Mouse (Mus musculus): ENCODE data around the gene Hus1b. TPM values are rescaled to one million over a fixed set of nuclear protein-coding genes. Genes with fewer than 3 reads are reported as not detected.

Hus1b gene
- polyA plus RNA-seq, 1 experiment from 2014 or later: not detected

DNA sequence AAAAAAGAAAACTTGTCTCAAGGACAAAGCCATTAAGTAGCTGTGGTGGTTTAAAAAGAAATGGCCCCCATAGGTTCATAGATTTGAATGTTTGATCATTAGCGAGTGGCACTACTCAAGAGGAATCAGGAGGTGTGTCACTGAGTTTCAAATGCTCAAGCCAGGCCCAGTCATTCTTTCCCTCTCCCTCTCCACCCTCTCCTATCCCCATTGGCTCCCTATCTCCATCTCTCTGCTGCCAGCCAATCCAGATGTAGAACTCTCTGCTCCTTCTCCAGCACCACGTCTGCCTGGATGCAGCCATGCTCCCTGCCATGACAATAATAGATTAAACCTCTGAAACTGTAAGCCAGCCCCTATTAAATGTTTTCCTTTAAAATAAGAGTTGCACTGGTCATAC, 14.4 kb upstream of the Hus1b start:
- peaks cover 6% of the 10 kb centered on the region for H3K4me1 ChIP-seq (ENCODE audit: control insufficient read depth, insufficient read depth, low read length)
- no peak for ATAC-seq (replicated peaks; ENCODE audit: extremely low read depth, insufficient read depth, low FRiP score)
- no peaks in the 10 kb centered on the region for H3K36me3 ChIP-seq (ENCODE audit: control insufficient read depth, insufficient read depth)
- no peaks in the 10 kb centered on the region for H3K27me3 ChIP-seq (ENCODE audit: control insufficient read depth, insufficient read depth, low read length)
- H3K9me3 ChIP-seq (replicated peaks; ENCODE audit: control insufficient read depth, low read length): no peaks in the 10 kb centered on the region
- H3K9ac ChIP-seq (ENCODE audit: low read length): no peak overlapping the region
- WGBS: 65% methylated on average over 2 of the region's 2 CpGs
- no peak overlapping the region for H3K4me3 ChIP-seq (ENCODE audit: low read length)
- H3K27ac ChIP-seq (ENCODE audit: low read length): no peak overlapping the region
- H3K4me2 ChIP-seq (ENCODE audit: low read depth, low read length): no peak overlapping the region

DNA sequence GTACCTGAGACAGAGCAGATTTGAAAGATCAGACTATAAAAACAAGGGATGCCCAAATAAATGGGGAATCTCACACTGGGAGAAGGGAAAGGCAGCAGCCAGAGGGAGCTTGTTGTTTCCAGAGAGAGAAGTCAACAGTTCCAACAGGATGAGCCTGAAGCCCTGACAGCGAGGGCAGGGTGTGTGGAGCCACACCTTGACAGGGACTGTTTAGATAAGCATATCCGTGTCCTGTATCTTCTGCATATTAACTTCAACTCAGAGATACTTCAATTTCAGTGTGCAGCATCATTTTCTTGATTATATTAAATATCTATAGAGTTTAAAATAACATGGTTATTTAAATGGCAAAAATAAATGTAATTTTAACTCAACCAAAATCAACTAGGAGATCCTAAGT, 13.2 kb upstream of the Hus1b start:
- Histone ChIP-seq H3K27me3 (ENCODE audit: control insufficient read depth, insufficient read depth, low read length) (no peaks in the 10 kb centered on the region), H3K27ac (ENCODE audit: low read length) (no peak overlapping the region), H3K9ac (ENCODE audit: low read length) (no peak overlapping the region), H3K36me3 (ENCODE audit: control insufficient read depth, insufficient read depth) (no peaks in the 10 kb centered on the region), H3K4me2 (ENCODE audit: low read depth, low read length) (no peak overlapping the region), H3K9me3 (replicated peaks; ENCODE audit: control insufficient read depth, low read length) (no peaks in the 10 kb centered on the region), H3K4me3 (ENCODE audit: low read length) (no peak overlapping the region), H3K4me1 (ENCODE audit: control insufficient read depth, insufficient read depth, low read length) (no peaks in the 10 kb centered on the region)
- ATAC-seq (replicated peaks; ENCODE audit: extremely low read depth, insufficient read depth, low FRiP score): no peak
- 74% methylated on average over 2 of the region's 2 CpGs for WGBS

DNA sequence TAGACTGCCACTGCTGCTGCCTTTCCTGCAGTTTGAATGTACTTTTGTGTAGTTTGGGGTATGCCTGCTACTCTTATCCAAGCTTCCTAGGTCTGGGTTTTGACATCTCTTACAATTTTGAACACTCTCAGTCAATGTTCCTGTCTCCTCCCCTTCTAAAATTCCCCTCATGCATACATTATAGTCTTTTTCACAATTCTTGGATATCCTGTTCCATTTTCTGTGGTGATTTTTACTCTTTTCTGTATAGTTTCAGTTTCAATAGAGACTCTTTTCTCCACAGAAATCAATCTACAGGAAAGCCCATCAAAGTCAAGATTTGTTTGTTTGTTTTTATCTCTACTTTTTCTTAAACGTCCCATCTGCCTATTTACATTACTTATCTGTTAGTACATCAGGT, 6.0 kb upstream of the Hus1b start:
- Histone ChIP-seq H3K27me3 (ENCODE audit: control insufficient read depth, insufficient read depth, low read length) (no peaks in the 10 kb centered on the region), H3K27ac (ENCODE audit: low read length) (no peak overlapping the region), H3K4me2 (ENCODE audit: low read depth, low read length) (no peak overlapping the region), H3K36me3 (ENCODE audit: control insufficient read depth, insufficient read depth) (no peaks in the 10 kb centered on the region), H3K9me3 (replicated peaks; ENCODE audit: control insufficient read depth, low read length) (0 out of 2 replicates have a peak, but pooled peaks cover 2% of the 10 kb centered on the region), H3K9ac (ENCODE audit: low read length) (no peak overlapping the region), H3K4me1 (ENCODE audit: control insufficient read depth, insufficient read depth, low read length) (no peaks in the 10 kb centered on the region), H3K4me3 (ENCODE audit: low read length) (no peak overlapping the region)
- ATAC-seq (replicated peaks; ENCODE audit: extremely low read depth, insufficient read depth, low FRiP score): no peak
- 57% methylated on average over 1 of the region's 1 CpGs for WGBS

DNA sequence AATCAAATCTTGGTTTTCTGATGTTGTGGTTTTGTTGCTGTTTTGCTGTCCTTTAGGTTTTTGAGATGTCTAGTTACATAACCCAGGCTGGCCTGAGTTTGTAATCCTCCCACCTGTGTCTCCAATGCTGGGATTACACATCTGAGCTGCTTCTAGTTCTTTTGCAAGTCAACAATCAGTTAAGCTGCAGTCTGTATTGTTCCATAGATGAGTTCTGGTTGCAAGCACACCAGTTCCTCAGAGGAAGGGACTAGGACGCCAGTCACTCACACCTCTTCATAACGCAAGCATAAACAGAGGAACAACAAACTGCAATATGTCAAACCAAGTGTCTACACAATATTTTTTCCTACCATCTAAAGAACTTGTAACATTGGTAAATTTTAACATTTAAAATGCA, 4.5 kb upstream of the Hus1b start:
- H3K9ac ChIP-seq (ENCODE audit: low read length): no peak overlapping the region
- 0 out of 2 replicates have a peak, but pooled peaks cover 2% of the 10 kb centered on the region for H3K4me1 ChIP-seq (ENCODE audit: control insufficient read depth, insufficient read depth, low read length)
- H3K27me3 ChIP-seq (ENCODE audit: control insufficient read depth, insufficient read depth, low read length): no peaks in the 10 kb centered on the region
- no peak overlapping the region for H3K4me2 ChIP-seq (ENCODE audit: low read depth, low read length)
- no peak for ATAC-seq (replicated peaks; ENCODE audit: extremely low read depth, insufficient read depth, low FRiP score)
- H3K36me3 ChIP-seq (ENCODE audit: control insufficient read depth, insufficient read depth): no peaks in the 10 kb centered on the region
- WGBS: 82% methylated on average over 2 of the region's 2 CpGs
- H3K4me3 ChIP-seq (ENCODE audit: low read length): no peak overlapping the region
- H3K9me3 ChIP-seq (replicated peaks; ENCODE audit: control insufficient read depth, low read length): 0 out of 2 replicates have a peak, but pooled peaks cover 2% of the 10 kb centered on the region
- no peak overlapping the region for H3K27ac ChIP-seq (ENCODE audit: low read length)

DNA sequence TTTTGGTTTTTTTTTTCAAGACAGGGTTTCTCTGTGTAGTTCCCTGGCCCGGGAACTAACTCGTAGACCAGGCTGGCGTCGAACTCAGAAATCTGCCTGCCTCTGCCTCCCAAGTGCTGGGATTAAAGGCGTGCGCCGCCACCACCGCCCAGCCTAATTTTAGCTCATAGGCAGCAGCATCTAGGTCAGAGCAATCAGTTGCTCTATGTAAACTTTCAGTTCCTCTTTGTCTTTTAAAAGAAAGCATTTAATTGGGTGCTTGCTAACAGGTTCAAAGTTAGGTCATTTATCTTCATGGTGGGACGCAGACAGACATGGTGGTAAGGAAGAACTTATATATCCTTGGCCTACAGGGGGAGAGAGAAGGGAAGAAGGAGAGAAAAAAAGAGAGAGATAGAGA, 1.6 kb upstream of the Hus1b start:
- H3K4me1 ChIP-seq (ENCODE audit: control insufficient read depth, insufficient read depth, low read length): peaks cover 10% of the 10 kb centered on the region
- no peak overlapping the region for H3K4me2 ChIP-seq (ENCODE audit: low read depth, low read length)
- no peak overlapping the region for H3K27ac ChIP-seq (ENCODE audit: low read length)
- no peaks in the 10 kb centered on the region for H3K27me3 ChIP-seq (ENCODE audit: control insufficient read depth, insufficient read depth, low read length)
- H3K4me3 ChIP-seq (ENCODE audit: low read length): no peak overlapping the region
- H3K9me3 ChIP-seq (replicated peaks; ENCODE audit: control insufficient read depth, low read length): no peaks in the 10 kb centered on the region
- no peak overlapping the region for H3K9ac ChIP-seq (ENCODE audit: low read length)
- H3K36me3 ChIP-seq (ENCODE audit: control insufficient read depth, insufficient read depth): no peaks in the 10 kb centered on the region
- 91% methylated on average over 9 of the region's 9 CpGs for WGBS
- no peak for ATAC-seq (replicated peaks; ENCODE audit: extremely low read depth, insufficient read depth, low FRiP score)

DNA sequence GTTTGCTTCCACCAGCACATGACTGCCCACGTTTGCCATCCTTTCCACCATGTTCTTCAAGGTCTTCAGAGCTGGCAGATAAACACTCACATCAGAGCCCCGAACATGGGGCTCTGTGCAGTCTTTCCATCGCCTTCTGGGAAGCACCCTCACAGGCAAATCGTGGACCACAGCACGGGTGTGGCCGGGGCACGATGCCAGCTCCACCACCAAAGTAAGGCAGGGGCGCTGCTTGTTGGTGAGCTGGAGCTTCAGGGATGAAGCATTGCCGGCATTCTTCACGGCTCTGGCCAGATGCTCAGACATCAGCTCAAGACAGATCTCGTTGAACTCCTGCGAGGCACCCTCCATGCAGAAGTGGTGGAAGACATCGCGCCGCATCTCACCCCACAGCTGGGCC, 430 bp downstream of the Hus1b start:
- no peak overlapping the region for H3K9ac ChIP-seq (ENCODE audit: low read length)
- H3K9me3 ChIP-seq (replicated peaks; ENCODE audit: control insufficient read depth, low read length): no peaks in the 10 kb centered on the region
- ATAC-seq (replicated peaks; ENCODE audit: extremely low read depth, insufficient read depth, low FRiP score): no peak
- no peaks in the 10 kb centered on the region for H3K27me3 ChIP-seq (ENCODE audit: control insufficient read depth, insufficient read depth, low read length)
- no peak overlapping the region for H3K4me3 ChIP-seq (ENCODE audit: low read length)
- 82% methylated on average over 15 of the region's 15 CpGs for WGBS
- peaks cover 10% of the 10 kb centered on the region for H3K4me1 ChIP-seq (ENCODE audit: control insufficient read depth, insufficient read depth, low read length)
- no peak overlapping the region for H3K4me2 ChIP-seq (ENCODE audit: low read depth, low read length)
- no peak overlapping the region for H3K27ac ChIP-seq (ENCODE audit: low read length)
- no peaks in the 10 kb centered on the region for H3K36me3 ChIP-seq (ENCODE audit: control insufficient read depth, insufficient read depth)

DNA sequence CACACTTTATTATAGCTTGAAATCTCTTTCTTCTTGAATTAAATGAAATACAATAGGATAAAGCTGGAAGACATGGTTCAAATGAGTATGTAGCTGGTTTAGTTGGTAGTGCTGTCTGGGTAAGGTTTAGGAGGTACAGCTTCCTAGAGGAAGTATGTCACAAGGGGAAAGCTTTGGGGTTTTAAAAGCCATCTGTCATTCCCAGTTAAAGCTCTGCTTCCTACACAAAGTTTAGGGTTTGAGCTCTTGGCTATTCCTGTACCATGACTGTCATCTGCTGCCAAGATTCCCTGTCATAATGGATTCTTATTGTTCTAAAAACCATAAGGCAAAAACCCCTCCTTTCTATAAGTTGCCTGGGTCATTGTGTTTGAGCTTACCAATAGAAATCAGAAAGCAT, 1.8 kb downstream of the Hus1b start:
- no peak overlapping the region for H3K4me2 ChIP-seq (ENCODE audit: low read depth, low read length)
- no peak overlapping the region for H3K27ac ChIP-seq (ENCODE audit: low read length)
- H3K9me3 ChIP-seq (replicated peaks; ENCODE audit: control insufficient read depth, low read length): no peaks in the 10 kb centered on the region
- H3K4me3 ChIP-seq (ENCODE audit: low read length): no peak overlapping the region
- no peaks in the 10 kb centered on the region for H3K36me3 ChIP-seq (ENCODE audit: control insufficient read depth, insufficient read depth)
- no peak for ATAC-seq (replicated peaks; ENCODE audit: extremely low read depth, insufficient read depth, low FRiP score)
- H3K9ac ChIP-seq (ENCODE audit: low read length): no peak overlapping the region
- H3K27me3 ChIP-seq (ENCODE audit: control insufficient read depth, insufficient read depth, low read length): no peaks in the 10 kb centered on the region
- H3K4me1 ChIP-seq (ENCODE audit: control insufficient read depth, insufficient read depth, low read length): peaks cover 10% of the 10 kb centered on the region

DNA sequence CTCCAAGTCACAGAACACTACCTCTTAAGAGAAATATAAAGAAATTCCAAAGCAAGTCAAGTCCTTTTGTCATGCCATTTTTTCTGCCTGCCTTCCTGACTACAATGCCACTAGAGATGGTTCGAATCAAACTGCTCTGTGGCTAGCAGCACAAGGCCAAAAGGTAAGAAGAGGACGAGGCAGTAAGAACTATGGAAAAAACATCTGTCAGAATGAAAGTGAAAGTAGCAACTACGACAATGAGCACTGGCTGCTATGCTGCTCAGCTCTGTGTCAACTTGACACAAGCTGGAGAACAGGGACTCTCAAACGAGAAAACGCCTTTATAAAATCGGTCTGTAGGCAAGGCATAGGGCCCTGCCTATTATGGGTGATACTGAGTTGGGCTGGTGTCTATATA, 14.6 kb downstream of the Hus1b start:
- H3K27ac ChIP-seq (ENCODE audit: low read length): no peak overlapping the region

DNA sequence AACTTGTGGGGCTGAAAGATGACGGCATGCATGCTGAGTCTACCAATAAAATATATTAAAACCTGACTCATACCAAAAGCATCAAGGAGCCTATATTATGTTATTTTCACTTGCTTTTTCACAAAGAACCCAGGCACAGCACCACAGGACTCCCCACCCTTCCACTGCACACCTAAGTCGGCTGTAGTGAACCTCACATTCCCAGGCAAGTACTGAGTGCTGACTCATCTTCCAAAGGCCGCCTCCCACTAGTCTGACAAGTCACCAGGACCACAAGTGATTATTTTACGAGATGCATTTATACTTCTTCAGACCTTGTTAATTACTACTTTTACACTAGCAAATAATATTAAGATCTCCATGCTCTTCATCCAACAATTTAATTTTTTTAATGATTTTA, 15.9 kb downstream of the Hus1b start:
- H3K4me3 ChIP-seq (ENCODE audit: low read length): no peak overlapping the region
- 0 out of 2 replicates have a peak, but pooled peaks cover 2% of the 10 kb centered on the region for H3K9me3 ChIP-seq (replicated peaks; ENCODE audit: control insufficient read depth, low read length)
- H3K4me1 ChIP-seq (ENCODE audit: control insufficient read depth, insufficient read depth, low read length): no peaks in the 10 kb centered on the region
- no peak overlapping the region for H3K4me2 ChIP-seq (ENCODE audit: low read depth, low read length)
- no peaks in the 10 kb centered on the region for H3K36me3 ChIP-seq (ENCODE audit: control insufficient read depth, insufficient read depth)
- no peak overlapping the region for H3K9ac ChIP-seq (ENCODE audit: low read length)
- 72% methylated on average over 4 of the region's 4 CpGs for WGBS
- H3K27ac ChIP-seq (ENCODE audit: low read length): no peak overlapping the region
- no peaks in the 10 kb centered on the region for H3K27me3 ChIP-seq (ENCODE audit: control insufficient read depth, insufficient read depth, low read length)
- no peak for ATAC-seq (replicated peaks; ENCODE audit: extremely low read depth, insufficient read depth, low FRiP score)

More for the DNA sequence above, 14.6 kb downstream of the Hus1b start:
- no peak overlapping the region for H3K4me3 ChIP-seq (ENCODE audit: low read length)
- H3K27me3 ChIP-seq (ENCODE audit: control insufficient read depth, insufficient read depth, low read length): no peaks in the 10 kb centered on the region
- no peak for ATAC-seq (replicated peaks; ENCODE audit: extremely low read depth, insufficient read depth, low FRiP score)
- no peaks in the 10 kb centered on the region for H3K36me3 ChIP-seq (ENCODE audit: control insufficient read depth, insufficient read depth)
- WGBS: 85% methylated on average over 6 of the region's 6 CpGs
- H3K9ac ChIP-seq (ENCODE audit: low read length): no peak overlapping the region
- no peaks in the 10 kb centered on the region for H3K4me1 ChIP-seq (ENCODE audit: control insufficient read depth, insufficient read depth, low read length)
- 0 out of 2 replicates have a peak, but pooled peaks cover 2% of the 10 kb centered on the region for H3K9me3 ChIP-seq (replicated peaks; ENCODE audit: control insufficient read depth, low read length)
- no peak overlapping the region for H3K4me2 ChIP-seq (ENCODE audit: low read depth, low read length)

DNA sequence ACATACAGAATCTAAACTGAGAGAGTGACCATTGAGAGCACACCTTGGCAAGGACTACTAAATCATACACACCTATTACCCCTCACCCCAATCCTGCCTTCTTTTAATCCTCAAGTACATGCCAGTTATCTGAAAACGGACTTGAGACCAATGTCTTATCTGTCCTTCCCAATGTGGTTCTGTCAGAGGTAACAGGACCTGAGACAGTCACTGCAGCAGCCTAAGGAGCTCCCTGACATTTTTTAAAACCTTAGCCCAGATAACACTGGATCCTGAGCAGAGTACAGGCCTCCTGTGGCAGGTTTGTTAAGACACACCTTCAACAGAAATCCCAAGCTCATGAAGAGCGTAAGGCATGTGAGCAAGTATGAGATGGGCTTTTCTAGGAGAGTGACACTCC, 18.4 kb downstream of the Hus1b start:
- H3K36me3 ChIP-seq (ENCODE audit: control insufficient read depth, insufficient read depth): no peaks in the 10 kb centered on the region
- 76% methylated on average over 2 of the region's 2 CpGs for WGBS
- no peak overlapping the region for H3K4me2 ChIP-seq (ENCODE audit: low read depth, low read length)
- H3K4me1 ChIP-seq (ENCODE audit: control insufficient read depth, insufficient read depth, low read length): no peaks in the 10 kb centered on the region
- no peak overlapping the region for H3K4me3 ChIP-seq (ENCODE audit: low read length)
- 0 out of 2 replicates have a peak, but pooled peaks cover 2% of the 10 kb centered on the region for H3K9me3 ChIP-seq (replicated peaks; ENCODE audit: control insufficient read depth, low read length)
- no peak overlapping the region for H3K9ac ChIP-seq (ENCODE audit: low read length)
- no peak overlapping the region for H3K27ac ChIP-seq (ENCODE audit: low read length)
- no peak for ATAC-seq (replicated peaks; ENCODE audit: extremely low read depth, insufficient read depth, low FRiP score)
- H3K27me3 ChIP-seq (ENCODE audit: control insufficient read depth, insufficient read depth, low read length): no peaks in the 10 kb centered on the region

Measured in heart, embryonic 16.5 days (tissue).